Mouse (Mus musculus): Measurements from ENCODE around the gene B430305J03Rik. TPM values are rescaled to one million over a fixed set of nuclear protein-coding genes. Genes with fewer than 3 reads are reported as not detected.

The B430305J03Rik gene
- total and polyA plus RNA-seq, 3 experiments = not detected

DNA sequence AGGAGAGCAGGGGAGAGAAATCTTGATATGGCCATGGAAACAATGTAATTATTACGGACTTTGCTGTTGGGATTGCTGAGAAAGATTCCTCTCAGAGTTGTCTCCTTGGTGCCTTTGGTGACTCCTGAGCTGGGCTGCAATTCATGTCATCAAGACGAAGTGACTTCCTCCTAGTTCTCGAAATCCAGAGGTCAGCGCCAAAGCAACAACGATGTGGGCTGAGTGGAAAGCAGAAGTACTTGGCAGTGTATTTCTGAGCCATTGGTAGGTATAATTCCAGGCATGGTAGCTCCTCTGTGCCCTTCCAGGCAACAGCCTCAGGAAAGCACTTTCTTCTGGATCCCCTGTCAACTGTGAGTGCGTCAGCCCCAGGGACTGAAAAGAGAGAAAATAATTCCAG lies 44.1 kb downstream of the B430305J03Rik start:
- Histone ChIP-seq H3K9me3 (replicated peaks; ENCODE audit: low read length) (peaks cover 18% of the 10 kb centered on the region), H3K4me1 (ENCODE audit: control insufficient read depth in 1 of 2, insufficient read depth in 2 of 2) (no peaks in the 10 kb centered on the region), H3K79me2 (replicated peaks; ENCODE audit: control insufficient read depth, extremely low read depth, insufficient read depth, poor library complexity, severe bottlenecking) (no peaks in the 10 kb centered on the region), H3K9ac (ENCODE audit: insufficient read depth, low read depth) (no peak overlapping the region), H3K4me2 (ENCODE audit: insufficient read depth, low read depth, poor library complexity, severe bottlenecking) (no peak overlapping the region), H3K27me3 (replicated peaks) (no peaks in the 10 kb centered on the region), H3K4me3 (replicated peaks in 1 of 3; ENCODE audit: low read depth in 2 of 3, low read length in 2 of 3, poor library complexity in 1 of 3) (no peak overlapping the region), H3K27ac (ENCODE audit: insufficient read depth, low read depth) (no peak overlapping the region), H3K36me3 (replicated peaks in 1 of 2; ENCODE audit: control insufficient read depth in 1 of 2, insufficient read depth in 1 of 2, low read length in 1 of 2) (no peaks in the 10 kb centered on the region)
- in situ Hi-C loops (cut with MboI; ENCODE audit: low pct_ligation_motif_present, low pct_unique_long_range_greater_than_20kb, low sequenced_read_pairs) = no loop called here
- no peak for DNase-seq (ENCODE audit: extremely low read depth)
- dilution Hi-C loops (cut with MboI; ENCODE audit: extremely low pct_ligation_motif_present, extremely low pct_unique_long_range_greater_than_20kb, low sequenced_read_pairs) = no loop called here
- no peak for TF ChIP-seq RCOR1 (conservative IDR thresholded peaks at IDR 0.05; ENCODE audit: low read depth, low read length)
- no peak for TF ChIP-seq ZKSCAN1 (IDR thresholded peaks at IDR 0.05; ENCODE audit: borderline replicate concordance, low read depth, low read length)
- no peak for TF ChIP-seq POLR2AphosphoS2 (IDR thresholded peaks at IDR 0.05; ENCODE audit: low read depth, low read length)
- TF ChIP-seq MAX (IDR thresholded peaks at IDR 0.05; ENCODE audit: low read length) = no peak
- TF ChIP-seq TBP (conservative IDR thresholded peaks at IDR 0.05; ENCODE audit: low read depth, low read length) = no peak
- no peak for TF ChIP-seq USF2 (conservative IDR thresholded peaks at IDR 0.05; ENCODE audit: low read depth, low read length)
- no peak for TF ChIP-seq ZMIZ1 (IDR thresholded peaks at IDR 0.05; ENCODE audit: low read depth, low read length)
- no peak for TF ChIP-seq JUN (IDR thresholded peaks at IDR 0.05; ENCODE audit: insufficient read depth, low read depth, low read length)
- TF ChIP-seq PAX5 (IDR thresholded peaks at IDR 0.05; ENCODE audit: low read length) = no peak
- no peak for TF ChIP-seq TCF12 (IDR thresholded peaks at IDR 0.05; ENCODE audit: low read depth, low read length)
- TF ChIP-seq MXI1 (IDR thresholded peaks at IDR 0.05; ENCODE audit: low read depth, low read length) = no peak
- TF ChIP-seq UBTF (IDR thresholded peaks at IDR 0.05; ENCODE audit: low read depth, low read length) = no peak
- TF ChIP-seq ETS1 (conservative IDR thresholded peaks at IDR 0.05; ENCODE audit: low read depth, low read length) = no peak
- no peak for TF ChIP-seq CHD2 (IDR thresholded peaks at IDR 0.05; ENCODE audit: low read length)
- no peak for TF ChIP-seq POLR2A (IDR thresholded peaks at IDR 0.05; ENCODE audit: low read depth, low read length)
- TF ChIP-seq HCFC1 (IDR thresholded peaks at IDR 0.05; ENCODE audit: low read depth, low read length) = no peak
- no peak for TF ChIP-seq NELFE (IDR thresholded peaks at IDR 0.05; ENCODE audit: low read depth, low read length)
- no peak for TF ChIP-seq BHLHE40 (IDR thresholded peaks at IDR 0.05; ENCODE audit: low read depth, low read length)

DNA sequence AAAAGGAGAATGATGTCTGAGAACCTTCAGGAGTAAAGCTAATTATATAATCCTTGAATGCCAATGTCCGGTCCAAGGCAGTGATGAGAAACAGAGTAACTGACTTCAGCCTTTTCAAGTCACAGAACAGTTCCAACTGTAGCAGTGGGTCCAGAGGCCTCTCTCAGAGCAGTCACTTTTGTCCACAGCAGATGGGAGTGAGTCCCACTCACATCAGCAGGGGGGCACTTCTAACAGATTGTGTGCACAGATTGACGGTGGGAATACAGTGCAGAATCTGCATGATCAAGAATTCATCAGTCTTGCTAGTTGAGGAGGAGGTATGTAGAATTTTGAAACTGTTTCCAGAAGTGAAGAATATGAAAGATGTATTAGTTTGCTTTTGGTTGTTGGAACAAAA lies 45.7 kb downstream of the B430305J03Rik start:
- in situ Hi-C loops (cut with MboI; ENCODE audit: low pct_ligation_motif_present, low pct_unique_long_range_greater_than_20kb, low sequenced_read_pairs) (no loop called here), dilution Hi-C loops (cut with MboI; ENCODE audit: extremely low pct_ligation_motif_present, extremely low pct_unique_long_range_greater_than_20kb, low sequenced_read_pairs) (no loop called here)
- H3K79me2 ChIP-seq (replicated peaks; ENCODE audit: control insufficient read depth, extremely low read depth, insufficient read depth, poor library complexity, severe bottlenecking) = no peaks in the 10 kb centered on the region
- H3K4me1 ChIP-seq (ENCODE audit: control insufficient read depth in 1 of 2, insufficient read depth in 2 of 2) = no peaks in the 10 kb centered on the region
- TF ChIP-seq SMC3 (IDR thresholded peaks at IDR 0.05; ENCODE audit: low read depth, low read length) (no peak), MEF2A (IDR thresholded peaks at IDR 0.05; ENCODE audit: borderline replicate concordance, low read depth, low read length) (no peak), CHD1 (IDR thresholded peaks at IDR 0.05; ENCODE audit: low read depth, low read length) (no peak)
- no peaks in the 10 kb centered on the region for H3K27me3 ChIP-seq (replicated peaks)
- DNase-seq (ENCODE audit: extremely low read depth) = no peak
- H3K4me2 ChIP-seq (ENCODE audit: insufficient read depth, low read depth, poor library complexity, severe bottlenecking) = no peak overlapping the region
- H3K4me3 ChIP-seq (replicated peaks in 1 of 3; ENCODE audit: low read depth in 2 of 3, low read length in 2 of 3, poor library complexity in 1 of 3) = no peak overlapping the region
- H3K9me3 ChIP-seq (replicated peaks; ENCODE audit: low read length) = peaks cover 14% of the 10 kb centered on the region
- no peaks in the 10 kb centered on the region for H3K36me3 ChIP-seq (replicated peaks in 1 of 2; ENCODE audit: control insufficient read depth in 1 of 2, insufficient read depth in 1 of 2, low read length in 1 of 2)
- H3K9ac ChIP-seq (ENCODE audit: insufficient read depth, low read depth) = no peak overlapping the region
- H3K27ac ChIP-seq (ENCODE audit: insufficient read depth, low read depth) = no peak overlapping the region

Data from CH12.LX (cell line).